Mouse (Mus musculus) lung, embryonic 16.5 days (tissue): ENCODE measurements around the gene Gm3285. TPM values are rescaled to one million over a fixed set of nuclear protein-coding genes. Genes with fewer than 3 reads are reported as not detected.

Experiments used
- ATAC-seq: fragments of 200-750 bp; cut with Nextera tagmentation; 2 replicates; pipeline ENCODE4 v1.8.0; 2017; ENCODE audit warnings: low read depth, mild to moderate bottlenecking, moderate library complexity
- H3K27ac ChIP-seq: fragments of 300-500 bp; sonication (generic); 2 replicates; pipeline ENCODE4 v1.5.1; 2014; ENCODE audit warnings: mild to moderate bottlenecking, control low read depth, low read length
- H3K27me3 ChIP-seq: fragments of 300-500 bp; sonication (generic); 2 replicates; pipeline ENCODE4 v1.6.1; 2014; ENCODE audit warnings: low read depth, low read length, mixed read lengths; ENCODE audit not compliant: control insufficient read depth, insufficient read depth
- H3K36me3 ChIP-seq: fragments of 300-500 bp; sonication (generic); 2 replicates; pipeline ENCODE4 v1.6.1; 2014; ENCODE audit warnings: low read length; ENCODE audit not compliant: control insufficient read depth, insufficient read depth
- H3K4me1 ChIP-seq: fragments of 300-500 bp; sonication (generic); replicated peaks from 2 replicates; pipeline ENCODE4 v1.6.1; 2014; ENCODE audit warnings: low read length, mixed read lengths; ENCODE audit not compliant: control insufficient read depth, insufficient read depth
- H3K4me2 ChIP-seq: fragments of 300-500 bp; sonication (generic); 2 replicates; pipeline ENCODE4 v1.6.1; 2014; ENCODE audit warnings: low read depth, low read length, control low read depth
- H3K4me3 ChIP-seq: fragments of 300-500 bp; sonication (generic); 2 replicates; pipeline ENCODE4 v1.5.1; 2014; ENCODE audit warnings: mild to moderate bottlenecking, low read length, control low read depth
- H3K9ac ChIP-seq: fragments of 300-500 bp; sonication (generic); 2 replicates; pipeline ENCODE4 v1.6.1; 2014; ENCODE audit warnings: low read length, control low read depth
- H3K9me3 ChIP-seq: fragments of 300-500 bp; sonication (generic); 2 replicates; pipeline ENCODE4 v1.6.1; 2016; ENCODE audit warnings: low read length; ENCODE audit not compliant: control insufficient read depth
- WGBS: fragments of 180-500 bp; shearing (Covaris S2); extraction: QIAGEN DNeasy Blood & Tissue Kit; methylation state at CpG from one replicate; pipeline ENCODE4 v1.1.7; 2014; 5-methylcytosine and 5-hydroxymethylcytosine counted together
- polyA plus RNA-seq: library from polyadenylated mRNA; unstranded; fragments of >200 nt; fragmentation: Nextera tagmentation; extraction: Ambion mirVana; gene quantifications from 2 replicates; pipeline ENCODE4 v1.2.1, GENCODE M21; 2015

Gm3285 gene
- not detected in 2 replicates for polyA plus RNA-seq

- Histone ChIP-seq H3K4me2 (no peak within 1 kb of the TSS), H3K9ac (no peak within 1 kb of the TSS), H3K36me3 (no peaks in the 10 kb centered on the region), H3K4me1 (no peaks in the 10 kb centered on the region), H3K4me3 (no peak within 1 kb of the TSS), H3K27me3 (no peaks in the 10 kb centered on the region), H3K27ac (no peak within 1 kb of the TSS), H3K9me3 (no peaks in the 10 kb centered on the region)
- 37% methylated on average over 7 of the region's 7 CpGs for WGBS
- no peak for ATAC-seq
Observed at GRCm38 (mm10) chr10:77861675-77862074, at the start of gene Gm3285. TSS of gene Gm3285 (plus strand) at chr10:77861975.

- Histone ChIP-seq H3K9me3 (no peaks in the 10 kb centered on the region; the same call in 1 of the 2 replicates), H3K4me3 (no peak within 1 kb of the TSS), H3K36me3 (no peaks in the 10 kb centered on the region), H3K4me1 (no peaks in the 10 kb centered on the region), H3K27me3 (no peaks in the 10 kb centered on the region), H3K9ac (no peak within 1 kb of the TSS), H3K4me2 (no peak within 1 kb of the TSS), H3K27ac (no peak within 1 kb of the TSS)
- 12% methylated on average over 4 of the region's 4 CpGs for WGBS
- no peak for ATAC-seq
Observed at GRCm38 (mm10) chr10:77814382-77814781, 47.4 kb upstream of the Gm3285 start, which contains the start of gene Gm2696. TSS of gene Gm2696 (plus strand) at chr10:77814682.

- Histone ChIP-seq H3K9ac (no peak overlapping the region), H3K36me3 (no peaks in the 10 kb centered on the region), H3K9me3 (no peaks in the 10 kb centered on the region), H3K4me1 (no peaks in the 10 kb centered on the region), H3K27me3 (no peaks in the 10 kb centered on the region), H3K4me3 (no peak overlapping the region), H3K27ac (no peak overlapping the region), H3K4me2 (no peak overlapping the region)
- 24% methylated on average over 5 of the region's 5 CpGs for WGBS
- no peak for ATAC-seq
Observed at GRCm38 (mm10) chr10:77815514-77815913, 46.3 kb upstream of the Gm3285 start.

- WGBS, result 96% methylated on average over 4 of the region's 4 CpGs
- H3K36me3 ChIP-seq, result no peaks in the 10 kb centered on the region
- no peak overlapping the region for H3K4me2 ChIP-seq
- no peak overlapping the region for H3K27ac ChIP-seq
- no peak for ATAC-seq
- no peaks in the 10 kb centered on the region for H3K27me3 ChIP-seq
- no peaks in the 10 kb centered on the region for H3K4me1 ChIP-seq
- no peaks in the 10 kb centered on the region for H3K9me3 ChIP-seq
- H3K4me3 ChIP-seq, result no peak overlapping the region
- H3K9ac ChIP-seq, result no peak overlapping the region
Observed at GRCm38 (mm10) chr10:77818523-77818922, 43.3 kb upstream of the Gm3285 start.

GRCm38 (mm10) chr10:77819203-77819602, 42.6 kb upstream of the Gm3285 start:
- H3K9me3 ChIP-seq, result no peaks in the 10 kb centered on the region
- WGBS, result 35% methylated on average over 4 of the region's 4 CpGs
- no peak for ATAC-seq

GRCm38 (mm10) chr10:77826951-77827350, 34.8 kb upstream of the Gm3285 start, which contains the start of gene Krtap10-4:
TSS of gene Krtap10-4 (minus strand) at chr10:77827095.
- no peak within 1 kb of the TSS for H3K4me2 ChIP-seq
- H3K27ac ChIP-seq, result no peak within 1 kb of the TSS
- ATAC-seq, result peak; percentile 47; the same call in 1 of the 2 replicates
- no peaks in the 10 kb centered on the region for H3K9me3 ChIP-seq
- H3K4me1 ChIP-seq, result no peaks in the 10 kb centered on the region
- no peak within 1 kb of the TSS for H3K4me3 ChIP-seq
- 52% methylated on average over 6 of the region's 6 CpGs for WGBS
- no peaks in the 10 kb centered on the region for H3K36me3 ChIP-seq
- no peaks in the 10 kb centered on the region for H3K27me3 ChIP-seq
- H3K9ac ChIP-seq, result no peak within 1 kb of the TSS

More at GRCm38 (mm10) chr10:77819203-77819602, 42.6 kb upstream of the Gm3285 start:
- H3K4me2 ChIP-seq, result no peak overlapping the region
- H3K27me3 ChIP-seq, result no peaks in the 10 kb centered on the region
- no peak overlapping the region for H3K9ac ChIP-seq
- no peaks in the 10 kb centered on the region for H3K4me1 ChIP-seq
- no peak overlapping the region for H3K27ac ChIP-seq
- H3K4me3 ChIP-seq, result no peak overlapping the region
- H3K36me3 ChIP-seq, result no peaks in the 10 kb centered on the region

- Histone ChIP-seq H3K4me3 (no peak within 1 kb of the TSS), H3K27me3 (no peaks in the 10 kb centered on the region), H3K9ac (no peak within 1 kb of the TSS), H3K4me1 (no peaks in the 10 kb centered on the region), H3K27ac (no peak within 1 kb of the TSS), H3K4me2 (no peak within 1 kb of the TSS), H3K9me3 (no peaks in the 10 kb centered on the region), H3K36me3 (no peaks in the 10 kb centered on the region)
- 50% methylated on average over 9 of the region's 9 CpGs for WGBS
- no peak for ATAC-seq
Observed at GRCm38 (mm10) chr10:77835647-77836046, 26.1 kb upstream of the Gm3285 start, which contains the start of gene Krtap10-10. TSS of gene Krtap10-10 (plus strand) at chr10:77835947.

GRCm38 (mm10) chr10:77839006-77839405, 22.8 kb upstream of the Gm3285 start:
- Histone ChIP-seq H3K36me3 (no peaks in the 10 kb centered on the region), H3K9me3 (0 out of 2 replicates have a peak, but pooled peaks cover 2% of the 10 kb centered on the region), H3K4me3 (no peak overlapping the region), H3K27ac (no peak overlapping the region), H3K9ac (no peak overlapping the region), H3K4me2 (no peak overlapping the region), H3K27me3 (no peaks in the 10 kb centered on the region), H3K4me1 (no peaks in the 10 kb centered on the region)
- 65% methylated on average over 6 of the region's 6 CpGs for WGBS
- no peak for ATAC-seq

GRCm38 (mm10) chr10:77846503-77846902, 15.3 kb upstream of the Gm3285 start, which contains the start of gene Gm36176:
TSS of gene Gm36176 (plus strand) at chr10:77846803.
- 48% methylated on average over 3 of the region's 3 CpGs for WGBS

More at GRCm38 (mm10) chr10:77846503-77846902, 15.3 kb upstream of the Gm3285 start, which contains the start of gene Gm36176:
- H3K4me3 ChIP-seq, result no peak within 1 kb of the TSS
- H3K27me3 ChIP-seq, result no peaks in the 10 kb centered on the region
- H3K27ac ChIP-seq, result no peak within 1 kb of the TSS
- H3K9ac ChIP-seq, result no peak within 1 kb of the TSS
- no peak within 1 kb of the TSS for H3K4me2 ChIP-seq
- H3K9me3 ChIP-seq, result 0 out of 2 replicates have a peak, but pooled peaks cover 2% of the 10 kb centered on the region
- H3K4me1 ChIP-seq, result no peaks in the 10 kb centered on the region
- H3K36me3 ChIP-seq, result no peaks in the 10 kb centered on the region
- no peak for ATAC-seq
